Comparison of ENCODE assay signal across 14 mouse cellular contexts in the genomic region with DNA sequence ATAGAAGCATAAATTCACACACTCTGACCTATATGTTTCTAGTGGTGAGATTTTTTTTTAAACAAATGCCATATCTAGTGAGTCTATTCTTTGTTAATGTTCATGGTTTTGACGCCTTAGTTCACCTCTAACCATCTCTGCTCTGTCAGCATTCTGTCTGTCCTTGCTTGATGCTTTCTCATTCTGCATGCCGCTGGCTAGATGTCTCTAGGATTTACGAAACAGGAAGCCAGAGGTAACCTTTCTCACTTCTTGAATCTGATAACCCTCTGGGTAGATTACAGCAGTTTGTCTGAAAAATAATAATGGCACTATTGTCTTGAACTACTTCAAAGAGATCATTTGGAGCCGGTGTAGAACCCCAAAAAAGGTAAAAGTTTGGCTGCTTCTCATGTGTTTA.
"Had no signal": no experiment of that assay in that cellular context is flagged by ENCODE, and none has a peak within 500 bp of the region (broad histone marks: within the 10 kb centered on the region; RNA-seq: fewer than 3 reads in every experiment).

No protein-coding gene starts in this region.

- H3K9ac ChIP-seq: kidney, embryonic 15.5 days; limb, embryonic 12.5 days; liver, embryonic 15.5 days; midbrain, embryonic 12.5 days had no signal

- H3K27me3 ChIP-seq: kidney, embryonic 15.5 days; limb, embryonic 12.5 days; liver, embryonic 15.5 days; midbrain, embryonic 12.5 days had no signal

- H3K27ac ChIP-seq: kidney, embryonic 15.5 days; left cerebral cortex, adult 2 months; limb, embryonic 12.5 days; liver, embryonic 15.5 days; macrophage; midbrain, embryonic 12.5 days had no signal

- H3K9me3 ChIP-seq: kidney, embryonic 15.5 days; limb, embryonic 12.5 days; liver, embryonic 15.5 days; midbrain, embryonic 12.5 days had no signal

- DNase-seq: kidney, adult 2 months; kidney, postnatal 14 days; liver; lung, adult 2 months; lung, postnatal 10 days; right cerebral cortex, postnatal 25 days; thymus, postnatal 4 days had no signal

- ATAC-seq: midbrain, embryonic 16.5 days had no signal

- H3K4me2 ChIP-seq: midbrain, embryonic 12.5 days had no signal

- H3K36me3 ChIP-seq: kidney, embryonic 15.5 days; limb, embryonic 12.5 days; liver, embryonic 15.5 days; midbrain, embryonic 12.5 days had no signal

- H3K4me3 ChIP-seq: left cerebral cortex, adult 2 months; limb, embryonic 12.5 days; midbrain, embryonic 12.5 days had no signal

- H3K4me1 ChIP-seq: limb, embryonic 12.5 days had no signal
